Comparison of ENCODE assay signal across 8 mouse cellular contexts in the genomic region with DNA sequence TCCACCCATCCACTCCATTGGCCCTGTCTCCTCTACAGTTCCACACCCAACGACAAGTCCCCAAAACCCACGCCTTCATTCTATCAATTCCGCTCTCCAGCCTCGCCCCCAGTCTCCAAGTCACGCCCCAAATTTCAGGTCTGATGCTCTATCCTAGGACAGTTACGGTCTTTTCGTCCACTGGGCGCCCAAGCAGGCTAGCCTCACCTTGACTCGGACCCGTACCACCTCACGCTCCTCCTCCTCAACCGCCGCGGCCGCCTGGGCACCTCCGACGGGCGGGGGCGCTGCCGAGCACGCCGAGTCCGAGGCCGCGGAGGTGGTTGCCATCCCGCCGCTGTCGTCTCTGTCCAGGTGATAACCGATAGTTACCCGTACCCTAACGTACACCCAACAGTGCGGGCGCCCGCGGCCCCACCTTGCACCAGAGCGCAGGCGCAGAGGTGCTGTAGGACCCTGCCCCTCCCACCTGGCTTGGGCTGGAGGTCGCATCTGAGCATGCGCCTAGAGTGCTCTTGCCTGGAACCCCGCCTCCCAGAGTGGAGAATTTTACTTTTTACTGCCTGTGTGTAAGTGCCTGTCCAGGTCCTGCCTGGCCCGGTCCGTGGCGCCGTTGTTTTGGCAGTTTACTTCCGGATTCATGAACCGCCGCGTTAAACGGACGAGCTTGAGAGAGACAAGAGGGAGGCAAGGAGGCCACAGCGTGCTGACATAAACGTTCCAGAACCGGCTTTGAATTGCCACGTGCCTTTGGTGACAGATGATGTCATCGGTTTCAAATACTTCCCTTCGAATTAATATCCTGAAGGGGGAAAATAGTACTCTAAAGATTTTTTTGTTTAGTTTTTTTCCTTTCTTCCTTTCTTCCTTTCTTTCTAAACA. TPM values are rescaled to one million over a fixed set of nuclear protein-coding genes. Genes with fewer than 3 reads are reported as not detected.
DNase-seq lines count a peak whose midpoint lies in the region; ATAC-seq lines count a peak whose summit lies in the region.

TSS of gene Tbc1d25 (minus strand) at position 678 of the 882 bp plus-strand sequence.

- no peaks in the 10 kb centered on the region for H3K27me3 ChIP-seq in hindbrain, embryonic 11.5 days (ENCODE audit: control insufficient read depth, insufficient read depth, low read length)

- no peaks in the 10 kb centered on the region for H3K36me3 ChIP-seq in hindbrain, embryonic 11.5 days (ENCODE audit: control insufficient read depth, insufficient read depth, low read length)

- DNase-seq in Muller cell, postnatal 12 days (ENCODE audit: inconsistent ontology term) = peak; percentile 91
- DNase-seq in cerebellum, adult 9-11 months = peak; percentile 91
- DNase-seq in frontal cortex, adult 2 months (ENCODE audit: extremely low spot score in 1 of 2, low spot score in 1 of 2) = peak; percentile 66 to 86
- DNase-seq in hindbrain, embryonic 11.5 days (ENCODE audit: low spot score) = peak; percentile 82
- DNase-seq in layer of hippocampus, postnatal 14 days (ENCODE audit: low spot score in 2 of 2) = peak; percentile 81 to 88
- DNase-seq in lung, postnatal 14 days = peak; percentile 85
- peak; percentile 64 for DNase-seq in retina, adult 2 months (ENCODE audit: low read depth, low spot score)
- peak; percentile 81 to 86 for DNase-seq in thymus, postnatal 36 days

- H3K4me3 ChIP-seq in hindbrain, embryonic 11.5 days (ENCODE audit: low read depth, low read length) = peak within 1 kb of the TSS; percentile 54

- H3K4me2 ChIP-seq in hindbrain, embryonic 11.5 days (replicated peaks; ENCODE audit: low read depth, low read length) = peak within 1 kb of the TSS; percentile 37

- ATAC-seq in hindbrain, embryonic 11.5 days (ENCODE audit: low FRiP score) = peak; percentile 90

- no peaks in the 10 kb centered on the region for H3K4me1 ChIP-seq in hindbrain, embryonic 11.5 days (replicated peaks; ENCODE audit: control insufficient read depth, insufficient read depth, low read length)

- no peaks in the 10 kb centered on the region for H3K9me3 ChIP-seq in hindbrain, embryonic 11.5 days (ENCODE audit: control insufficient read depth, low read length)

- peak within 1 kb of the TSS; percentile 54 for H3K9ac ChIP-seq in hindbrain, embryonic 11.5 days (ENCODE audit: low read depth, low read length)

- H3K27ac ChIP-seq in hindbrain, embryonic 11.5 days (ENCODE audit: low read depth, low read length) = no peak within 1 kb of the TSS

- WGBS in hindbrain, embryonic 11.5 days = 17% methylated on average over 54 of the region's 56 CpGs

RNA-seq across cellular contexts. Expression of gene Tbc1d25, which starts in this region (rescaled TPM):
- polyA plus RNA-seq in frontal cortex, adult 2 months (2012; rRNA removed) = 16.7 TPM in 2 replicates
- polyA plus RNA-seq in hindbrain, embryonic 11.5 days (2014; fragmentation: Nextera tagmentation; extraction: Ambion mirVana) = 10.5 and 13.2 TPM in 2 replicates
- 10 to 100 TPM; 12.7 to 15.8 TPM for total RNA-seq in layer of hippocampus, postnatal 14 days (2021)
